Mouse (Mus musculus) stomach, adult 2 months (tissue): ENCODE measurements around the gene Hspa12a. TPM values are rescaled to one million over a fixed set of nuclear protein-coding genes. Genes with fewer than 3 reads are reported as not detected.

Experiments used
- polyA plus RNA-seq: library from polyadenylated mRNA; depleted of rRNA; stranded (reverse); fragments of >200 nt; gene quantifications from 2 replicates; pipeline ENCODE4 v1.2.3, GENCODE M21; 2012; rRNA removed

Gene Hspa12a
- 1.8 and 3.9 TPM in 2 replicates for polyA plus RNA-seq

GRCm38 (mm10) chr19:58942841-58943828, at the start of gene Hspa12a, which contains the start of gene Eno4:
TSS of gene Hspa12a (minus strand) at chr19:58943654.
TSS of gene Eno4 (plus strand) at chr19:58943425.

GRCm38 (mm10) chr19:58794284-58794683, 149.2 kb downstream of the Hspa12a start, which contains the start of gene 1700019N19Rik:
TSS of gene 1700019N19Rik (minus strand) at chr19:58794461.

GRCm38 (mm10) chr19:58759423-58759822, 184.0 kb downstream of the Hspa12a start, which contains the start of gene Pnliprp2:
TSS of gene Pnliprp2 (plus strand) at chr19:58759719.

Other genes with a start within 250 kb of the Hspa12a start
- gene Pnliprp1, start 214.8 kb downstream of the Hspa12a start, polyA plus RNA-seq = 13.8 and 16.5 TPM in 2 replicates
- 45.1 and 55.6 TPM in 2 replicates for gene Pnliprp2, start 183.9 kb downstream of the Hspa12a start, polyA plus RNA-seq
- gene 1700019N19Rik, start 149.2 kb downstream of the Hspa12a start, polyA plus RNA-seq = not detected in 2 replicates
- gene Eno4, start 229 bp downstream of the Hspa12a start, polyA plus RNA-seq = not detected in 2 replicates
- 0.74 and 1.6 TPM in 2 replicates for gene Shtn1, start 132.4 kb upstream of the Hspa12a start, polyA plus RNA-seq
- 0.18 TPM in 1 of 2 replicates, not detected in the other for gene Vax1, start 226.4 kb upstream of the Hspa12a start, polyA plus RNA-seq